8 mouse cellular contexts compared by ENCODE assay signal in genomic region chr2:131127161-131127730, GRCm38 (mm10). TPM values are rescaled to one million over a fixed set of nuclear protein-coding genes. Genes with fewer than 3 reads are reported as not detected.
A peak's percentile ranks its signal among the peaks of the same experiment; 100 is the strongest.
DNase-seq lines count a peak whose midpoint lies in the region; ATAC-seq lines count a peak whose summit lies in the region.

Gene Hspa12b (plus strand): TSS chr2:131127280.

- H3K4me1 ChIP-seq in intestine, embryonic 16.5 days (ENCODE audit: control insufficient read depth, insufficient read depth, low read length) = peaks cover 25% of the 10 kb centered on the region
- peaks cover 15% of the 10 kb centered on the region for H3K4me1 ChIP-seq in neural tube, embryonic 15.5 days

- no peaks in the 10 kb centered on the region for H3K36me3 ChIP-seq in intestine, embryonic 16.5 days (ENCODE audit: control insufficient read depth, insufficient read depth, low read length)
- no peaks in the 10 kb centered on the region for H3K36me3 ChIP-seq in neural tube, embryonic 15.5 days

- WGBS in intestine, embryonic 16.5 days = 4% methylated on average over 28 of the region's 28 CpGs
- 3% methylated on average over 25 of the region's 28 CpGs for WGBS in neural tube, embryonic 15.5 days

- ATAC-seq in intestine, embryonic 16.5 days = peak; percentile 93
- ATAC-seq in neural tube, embryonic 15.5 days (ENCODE audit: low FRiP score) = peak; percentile 73

- H3K4me2 ChIP-seq in intestine, embryonic 16.5 days (ENCODE audit: low read depth, low read length) = peak within 1 kb of the TSS; percentile 77
- peak within 1 kb of the TSS; percentile 78 for H3K4me2 ChIP-seq in neural tube, embryonic 15.5 days

- peak within 1 kb of the TSS; percentile 60 for H3K4me3 ChIP-seq in intestine, embryonic 16.5 days (ENCODE audit: low read length)
- H3K4me3 ChIP-seq in neural tube, embryonic 15.5 days (replicated peaks) = peak within 1 kb of the TSS; percentile 44

- DNase-seq in MN1 (ENCODE audit: low spot score) = peak; percentile 65
- DNase-seq in embryo, embryonic 10.5 days (ENCODE audit: low spot score) = peak; percentile 80
- DNase-seq in heart, adult 11 months = peak; percentile 99
- peak; percentile 63 to 75 for DNase-seq in lung, adult 18-20 months
- no peak for DNase-seq in c-Kit-positive CD71-positive TER-119-positive erythroid progenitor cells, embryonic 14.5 days (ENCODE audit: low spot score)
- no peak for DNase-seq in cerebellum, adult 11 months

- peak within 1 kb of the TSS; percentile 80 for H3K9ac ChIP-seq in intestine, embryonic 16.5 days (ENCODE audit: low read depth, low read length)
- H3K9ac ChIP-seq in neural tube, embryonic 15.5 days (replicated peaks) = peak within 1 kb of the TSS; percentile 48

- no peaks in the 10 kb centered on the region for H3K9me3 ChIP-seq in intestine, embryonic 16.5 days (ENCODE audit: control insufficient read depth, low read length)
- H3K9me3 ChIP-seq in neural tube, embryonic 15.5 days (replicated peaks) = no peaks in the 10 kb centered on the region

- no peaks in the 10 kb centered on the region for H3K27me3 ChIP-seq in intestine, embryonic 16.5 days (replicated peaks; ENCODE audit: control insufficient read depth, insufficient read depth, low read length)
- H3K27me3 ChIP-seq in neural tube, embryonic 15.5 days (replicated peaks) = 0 out of 2 replicates have a peak, but pooled peaks cover 3% of the 10 kb centered on the region

- peak within 1 kb of the TSS; percentile 63 for H3K27ac ChIP-seq in intestine, embryonic 16.5 days (ENCODE audit: low read length)
- H3K27ac ChIP-seq in neural tube, embryonic 15.5 days (replicated peaks) = no peak within 1 kb of the TSS; the same call in 1 of the 2 replicates

RNA-seq across cellular contexts. Expression of gene Hspa12b, which starts in this region (rescaled TPM):
- polyA plus RNA-seq in intestine, embryonic 16.5 days (2015; fragmentation: Nextera tagmentation; extraction: Ambion mirVana) = 8.3 and 8.4 TPM in 2 replicates
- polyA plus RNA-seq in neural tube, embryonic 15.5 days (2015; fragmentation: Nextera tagmentation; extraction: Ambion mirVana) = 6.0 and 7.7 TPM in 2 replicates

Comparison
In these comparisons a context has a peak if more than half of its experiments do, and no peak if none do; other contexts are left out.
1. DNase-seq: peak in MN1 (single experiment), embryo, embryonic 10.5 days (single experiment), heart, adult 11 months (single experiment) and lung, adult 18-20 months (2 of 2); none in c-Kit-positive CD71-positive TER-119-positive erythroid progenitor cells, embryonic 14.5 days (single experiment) and cerebellum, adult 11 months (single experiment).